Mouse (Mus musculus) brown adipose tissue, adult 24 weeks (tissue): Measurements from ENCODE around the gene Ccnd2. TPM values are rescaled to one million over a fixed set of nuclear protein-coding genes. Genes with fewer than 3 reads are reported as not detected.

Experiments
- H3K27ac ChIP-seq: fragments of 200-500 bp; replicated peaks from 2 replicates; pipeline ENCODE4 v1.5.1; 2012; ENCODE audit warnings: low read depth, mild to moderate bottlenecking, low read length
- H3K4me1 ChIP-seq: fragments of 200-500 bp; 2 replicates; pipeline ENCODE4 v1.6.1; 2012; ENCODE audit warnings: low read length, mixed read lengths; ENCODE audit not compliant: control insufficient read depth, insufficient read depth, insufficient read length
- H3K4me3 ChIP-seq: fragments of 200-500 bp; 2 replicates; pipeline ENCODE4 v1.5.1; 2012; ENCODE audit warnings: low read depth, mild to moderate bottlenecking, low read length, moderate library complexity; ENCODE audit not compliant: insufficient read depth
- polyA plus RNA-seq: library from polyadenylated mRNA; stranded (reverse); fragments of >200 nt; gene quantifications from 2 replicates; pipeline ENCODE4 v1.2.4, GENCODE M21; 2012; ENCODE audit not compliant: missing spikeins, insufficient read depth, insufficient read length

Gene Ccnd2
- polyA plus RNA-seq, 1 experiment, result 44.0 TPM

DNA sequence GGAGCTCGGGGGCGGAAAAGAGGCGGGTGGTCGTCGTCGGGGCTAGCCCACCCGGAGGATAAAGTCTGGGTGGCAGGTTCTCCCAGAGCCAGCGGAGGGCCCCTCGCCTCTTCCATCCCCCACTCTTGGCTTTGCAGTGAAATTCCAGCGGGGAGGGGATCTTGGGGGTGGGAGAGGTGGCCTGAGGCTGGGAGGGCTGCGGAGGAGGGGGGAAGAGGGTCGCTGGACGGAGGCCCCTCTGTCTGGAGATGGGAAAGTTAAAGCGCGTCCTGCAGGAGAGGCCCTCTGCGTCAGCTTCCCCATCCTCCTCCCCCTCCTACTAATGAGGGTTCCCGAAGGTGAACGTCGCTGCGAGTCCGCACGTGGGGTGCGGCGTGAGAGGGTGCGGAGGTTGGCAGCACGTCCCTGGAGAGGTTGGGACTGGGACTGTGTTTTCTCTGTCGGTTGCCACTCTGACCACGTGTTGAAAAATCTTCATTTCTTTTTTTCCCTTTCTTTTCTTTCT, 1.4 kb upstream of the Ccnd2 start:
- peak overlapping the region; percentile 66 for H3K4me3 ChIP-seq
- H3K4me1 ChIP-seq, result peaks cover 2% of the 10 kb centered on the region; the same call in 1 of the 2 replicates
- H3K27ac ChIP-seq, result peak overlapping the region; percentile 76

DNA sequence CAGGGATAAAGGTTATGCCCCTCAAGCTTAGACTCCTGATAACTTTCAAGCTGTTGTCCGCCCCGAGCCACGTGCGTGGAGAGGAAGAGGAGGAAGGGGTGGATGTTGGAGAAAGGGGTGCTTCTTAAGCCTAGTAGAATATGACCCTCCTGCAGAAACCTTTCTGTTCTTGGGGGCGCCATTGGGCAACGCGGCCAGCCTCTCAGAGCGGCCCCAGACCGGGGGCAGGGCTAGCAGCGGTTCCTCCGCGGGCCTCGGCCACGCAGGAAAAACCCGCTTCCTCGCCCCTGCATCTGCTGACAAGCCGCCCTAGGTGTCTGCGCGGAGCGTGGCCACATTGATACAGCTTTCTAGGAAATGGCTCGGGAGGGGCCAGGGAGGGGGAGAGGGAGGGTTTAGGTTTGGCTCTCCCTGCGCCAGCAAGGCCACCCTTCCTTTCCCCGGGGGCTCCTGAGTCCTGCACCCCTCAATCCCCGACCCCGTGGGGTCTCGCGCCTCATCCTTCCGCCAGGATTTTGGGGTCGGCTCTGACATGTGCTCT, 358 bp downstream of the Ccnd2 start:
- peaks cover 2% of the 10 kb centered on the region for H3K4me1 ChIP-seq

GRCm38 (mm10) chr6:127150663-127151564, 1.1 kb downstream of the Ccnd2 start:
- H3K4me1 ChIP-seq, result peaks cover 2% of the 10 kb centered on the region
- peak overlapping the region; percentile 94 for H3K4me3 ChIP-seq
- peak overlapping the region; percentile 43 for H3K27ac ChIP-seq

More for the DNA sequence above, 358 bp downstream of the Ccnd2 start:
- peak overlapping the region; percentile 64 for H3K4me3 ChIP-seq
- peak overlapping the region; percentile 84 for H3K27ac ChIP-seq

GRCm38 (mm10) chr6:127149944-127150662, 1.9 kb downstream of the Ccnd2 start:
- Histone ChIP-seq H3K4me1 (peaks cover 2% of the 10 kb centered on the region), H3K4me3 (peak overlapping the region; percentile 94), H3K27ac (peak overlapping the region; percentile 28; the same call in 1 of the 2 replicates)

- Histone ChIP-seq H3K4me1 (peaks cover 2% of the 10 kb centered on the region), H3K4me3 (peak overlapping the region; percentile 94), H3K27ac (peak overlapping the region; percentile 28)
Measured at GRCm38 (mm10) chr6:127149303-127149943, 2.6 kb downstream of the Ccnd2 start.

GRCm38 (mm10) chr6:127148526-127149302, 3.3 kb downstream of the Ccnd2 start:
- Histone ChIP-seq H3K4me3 (peak overlapping the region; percentile 94), H3K27ac (no peak overlapping the region), H3K4me1 (no peaks in the 10 kb centered on the region; the same call in none of the 2 replicates)

DNA sequence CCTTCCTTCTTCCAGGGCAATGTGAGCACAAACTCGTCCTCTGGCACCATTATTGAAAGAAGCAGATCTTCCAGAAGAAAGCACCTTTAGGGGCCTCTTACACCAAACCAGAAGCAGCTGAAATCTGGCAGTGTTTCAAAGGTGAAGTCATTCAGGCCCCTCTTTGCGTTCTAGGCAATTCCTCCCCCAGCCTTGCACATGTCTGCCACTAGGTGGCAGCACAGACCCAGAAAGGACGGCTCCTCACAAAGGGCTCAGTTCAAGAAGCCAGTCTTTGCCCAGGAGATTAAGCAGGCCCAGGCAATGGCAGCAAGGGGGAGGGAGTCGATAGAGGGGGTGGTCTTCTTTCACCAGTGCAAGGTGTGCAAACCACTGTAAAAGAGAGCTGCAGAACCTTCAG, 4.3 kb downstream of the Ccnd2 start:
- Histone ChIP-seq H3K27ac (no peak overlapping the region), H3K4me3 (no peak overlapping the region), H3K4me1 (no peaks in the 10 kb centered on the region; the same call in none of the 2 replicates)

- no peak overlapping the region for H3K27ac ChIP-seq
- no peak overlapping the region for H3K4me3 ChIP-seq
Measured at GRCm38 (mm10) chr6:127146322-127146947, 5.6 kb downstream of the Ccnd2 start.

GRCm38 (mm10) chr6:127145464-127146190, 6.4 kb downstream of the Ccnd2 start:
- Histone ChIP-seq H3K4me1 (no peaks in the 10 kb centered on the region; the same call in none of the 2 replicates), H3K4me3 (no peak overlapping the region), H3K27ac (no peak overlapping the region)

More at GRCm38 (mm10) chr6:127146322-127146947, 5.6 kb downstream of the Ccnd2 start:
- H3K4me1 ChIP-seq, result no peaks in the 10 kb centered on the region; the same call in none of the 2 replicates

DNA sequence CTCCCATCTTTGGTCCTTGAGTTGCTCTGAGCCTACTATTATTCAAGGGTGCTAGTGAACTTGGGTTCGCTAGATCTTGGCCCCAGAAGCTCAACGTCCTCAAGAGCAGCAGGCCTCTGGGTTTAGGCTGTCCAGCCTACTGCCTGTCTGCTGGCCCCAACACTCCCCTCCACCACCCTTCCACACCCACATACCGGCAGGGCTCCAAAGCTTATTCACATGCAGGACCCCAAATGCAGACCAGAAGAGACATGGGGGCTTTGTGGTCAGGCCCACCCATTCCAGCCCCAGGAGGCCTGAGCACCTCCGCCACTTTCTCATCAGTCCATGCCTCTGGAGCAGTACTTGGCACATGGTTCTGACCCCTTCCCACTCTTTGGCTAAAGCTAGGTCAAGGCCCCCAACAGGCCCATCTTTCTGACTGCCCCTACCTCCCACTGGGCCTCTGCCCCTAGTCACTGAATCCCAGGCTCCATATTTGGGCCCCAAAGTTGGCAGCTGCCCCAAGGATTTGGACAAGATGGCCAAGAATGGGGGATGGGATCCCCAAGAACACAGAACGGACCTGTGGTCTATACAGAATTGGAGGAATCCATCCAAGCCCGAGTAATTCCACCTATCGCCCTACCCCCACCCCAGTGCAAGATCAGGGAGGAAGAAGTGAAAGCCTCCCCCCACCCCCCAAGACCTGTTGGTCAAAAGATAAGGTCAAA, 8.3 kb downstream of the Ccnd2 start:
- Histone ChIP-seq H3K4me3 (no peak overlapping the region), H3K4me1 (no peaks in the 10 kb centered on the region; the same call in none of the 2 replicates), H3K27ac (no peak overlapping the region)

GRCm38 (mm10) chr6:127143124-127143520, 8.9 kb downstream of the Ccnd2 start:
- Histone ChIP-seq H3K27ac (no peak overlapping the region), H3K4me1 (no peaks in the 10 kb centered on the region; the same call in 1 of the 2 replicates), H3K4me3 (no peak overlapping the region)

DNA sequence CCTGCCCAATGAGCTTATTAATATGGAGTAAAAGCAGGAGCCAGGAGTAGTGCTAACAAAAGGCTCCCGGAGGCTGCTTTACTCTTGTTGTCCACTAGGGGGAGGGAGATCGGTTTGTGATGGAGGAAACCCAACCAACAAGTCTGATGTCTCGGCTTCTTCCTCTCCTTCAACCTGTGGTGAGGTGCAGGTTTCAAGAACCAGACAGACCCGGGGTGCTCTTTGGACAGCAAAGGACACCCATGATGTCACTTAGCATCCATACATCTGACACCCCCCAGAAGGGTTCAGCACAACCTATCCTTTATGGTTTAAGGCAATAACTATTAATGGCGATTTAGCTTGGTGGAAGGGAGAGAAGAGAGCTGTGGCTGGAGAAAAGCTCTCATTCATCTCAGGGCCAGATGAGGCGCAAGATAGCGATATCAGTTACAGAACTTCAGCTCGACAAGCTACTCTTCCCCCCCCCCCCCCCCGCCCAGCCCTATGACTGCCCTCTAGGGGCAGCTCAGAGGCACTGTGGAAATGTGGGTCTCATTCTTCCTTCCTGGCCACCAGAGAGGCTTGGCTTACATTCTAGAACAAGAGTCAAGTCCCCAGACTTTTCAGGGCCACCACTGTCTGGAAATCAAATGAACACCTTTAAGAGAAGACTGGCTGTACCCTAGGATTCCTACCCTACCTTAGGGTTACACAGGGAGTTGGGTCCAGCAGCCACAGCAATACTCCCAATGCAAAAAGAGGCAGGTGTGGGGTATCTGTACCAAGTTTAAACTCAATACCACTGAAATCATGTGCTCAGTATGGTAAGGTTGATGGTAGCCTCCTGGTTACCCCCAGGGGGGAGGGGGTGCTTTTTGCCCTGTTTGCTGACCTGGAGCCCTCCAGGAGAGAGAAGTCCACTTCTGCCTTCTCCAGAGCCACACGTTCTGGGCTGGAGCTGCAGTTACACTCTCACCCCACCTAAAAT, 9.6 kb downstream of the Ccnd2 start:
- H3K4me1 ChIP-seq, result no peaks in the 10 kb centered on the region
- no peak overlapping the region for H3K4me3 ChIP-seq
- no peak overlapping the region for H3K27ac ChIP-seq
